Mouse (Mus musculus): Measurements from ENCODE around the gene Gm17535. TPM values are rescaled to one million over a fixed set of nuclear protein-coding genes. Genes with fewer than 3 reads are reported as not detected.
"Not testable (repeated sequence)": the region's sequence is repeated elsewhere in the genome, so short reads cannot be mapped to it uniquely, and the experiment has no call there.

Gm17535 gene
- polyA plus RNA-seq, 2 experiments, result not detected

- H3K27me3 ChIP-seq (ENCODE audit: control insufficient read depth, insufficient read depth, low read length); ATAC-seq (ENCODE audit: low FRiP score, low read depth); H3K36me3 ChIP-seq (ENCODE audit: control insufficient read depth, insufficient read depth, low read length); H3K9ac ChIP-seq (ENCODE audit: low read depth, low read length, severe bottlenecking); H3K9me3 ChIP-seq (ENCODE audit: control insufficient read depth, low read length); H3K4me2 ChIP-seq (replicated peaks; ENCODE audit: low read depth, low read length, severe bottlenecking); H3K27ac ChIP-seq (replicated peaks; ENCODE audit: low read depth, low read length); DNase-seq (ENCODE audit: low spot score); H3K4me1 ChIP-seq (ENCODE audit: control insufficient read depth, insufficient read depth, low read length); H3K4me3 ChIP-seq (replicated peaks; ENCODE audit: low read length): not testable (repeated sequence)
- no CpG with 5 or more reads among the region's 5 CpGs for WGBS
Measured at GRCm38 (mm10) chr9:3009331-3009730, 25.1 kb upstream of the Gm17535 start.

- not testable (repeated sequence) for DNase-seq (ENCODE audit: low spot score); H3K27me3 ChIP-seq (ENCODE audit: control insufficient read depth, insufficient read depth, low read length); H3K9ac ChIP-seq (ENCODE audit: low read depth, low read length, severe bottlenecking); H3K27ac ChIP-seq (replicated peaks; ENCODE audit: low read depth, low read length); ATAC-seq (ENCODE audit: low FRiP score, low read depth); H3K9me3 ChIP-seq (ENCODE audit: control insufficient read depth, low read length); H3K36me3 ChIP-seq (ENCODE audit: control insufficient read depth, insufficient read depth, low read length); H3K4me1 ChIP-seq (ENCODE audit: control insufficient read depth, insufficient read depth, low read length); H3K4me3 ChIP-seq (replicated peaks; ENCODE audit: low read length); H3K4me2 ChIP-seq (replicated peaks; ENCODE audit: low read depth, low read length, severe bottlenecking)
- 77% methylated on average over 2 of the region's 7 CpGs for WGBS
Measured at GRCm38 (mm10) chr9:3012054-3012621, 22.3 kb upstream of the Gm17535 start.

GRCm38 (mm10) chr9:3012733-3013279 is 21.6 kb upstream of the Gm17535 start, which contains the start of gene Gm10721:
Gene Gm10721 (plus strand): TSS chr9:3013140.
- peak; percentile 54; the same call in 1 of the 2 replicates for ATAC-seq (ENCODE audit: low FRiP score, low read depth)
- H3K27ac ChIP-seq (replicated peaks; ENCODE audit: low read depth, low read length); H3K4me2 ChIP-seq (replicated peaks; ENCODE audit: low read depth, low read length, severe bottlenecking); H3K9ac ChIP-seq (ENCODE audit: low read depth, low read length, severe bottlenecking); H3K36me3 ChIP-seq (ENCODE audit: control insufficient read depth, insufficient read depth, low read length); H3K4me1 ChIP-seq (ENCODE audit: control insufficient read depth, insufficient read depth, low read length); H3K27me3 ChIP-seq (ENCODE audit: control insufficient read depth, insufficient read depth, low read length); H3K4me3 ChIP-seq (replicated peaks; ENCODE audit: low read length); H3K9me3 ChIP-seq (ENCODE audit: control insufficient read depth, low read length); DNase-seq (ENCODE audit: low spot score): not testable (repeated sequence)
- WGBS, result no CpG with 5 or more reads among the region's 11 CpGs

GRCm38 (mm10) chr9:3015354-3015753 is 19.0 kb upstream of the Gm17535 start, which contains the start of gene Gm10720:
Gene Gm10720 (plus strand): TSS chr9:3015654.
- H3K4me1 ChIP-seq (ENCODE audit: control insufficient read depth, insufficient read depth, low read length); H3K27me3 ChIP-seq (ENCODE audit: control insufficient read depth, insufficient read depth, low read length); DNase-seq (ENCODE audit: low spot score); H3K9ac ChIP-seq (ENCODE audit: low read depth, low read length, severe bottlenecking); H3K4me3 ChIP-seq (replicated peaks; ENCODE audit: low read length); H3K4me2 ChIP-seq (replicated peaks; ENCODE audit: low read depth, low read length, severe bottlenecking); H3K36me3 ChIP-seq (ENCODE audit: control insufficient read depth, insufficient read depth, low read length); ATAC-seq (ENCODE audit: low FRiP score, low read depth); H3K27ac ChIP-seq (replicated peaks; ENCODE audit: low read depth, low read length); H3K9me3 ChIP-seq (ENCODE audit: control insufficient read depth, low read length): not testable (repeated sequence)
- WGBS, result 60% methylated on average over 4 of the region's 9 CpGs

- not testable (repeated sequence) for H3K4me2 ChIP-seq (replicated peaks; ENCODE audit: low read depth, low read length, severe bottlenecking); H3K36me3 ChIP-seq (ENCODE audit: control insufficient read depth, insufficient read depth, low read length); H3K27me3 ChIP-seq (ENCODE audit: control insufficient read depth, insufficient read depth, low read length); H3K27ac ChIP-seq (replicated peaks; ENCODE audit: low read depth, low read length); DNase-seq (ENCODE audit: low spot score); H3K4me1 ChIP-seq (ENCODE audit: control insufficient read depth, insufficient read depth, low read length); H3K4me3 ChIP-seq (replicated peaks; ENCODE audit: low read length); ATAC-seq (ENCODE audit: low FRiP score, low read depth); H3K9ac ChIP-seq (ENCODE audit: low read depth, low read length, severe bottlenecking); H3K9me3 ChIP-seq (ENCODE audit: control insufficient read depth, low read length)
- WGBS, result 65% methylated on average over 4 of the region's 6 CpGs
Measured at GRCm38 (mm10) chr9:3015896-3016295, 18.5 kb upstream of the Gm17535 start.

GRCm38 (mm10) chr9:3017108-3017507 is 17.3 kb upstream of the Gm17535 start, which contains the start of gene Gm10719:
Gene Gm10719 (plus strand): TSS chr9:3017408.
- H3K4me2 ChIP-seq (replicated peaks; ENCODE audit: low read depth, low read length, severe bottlenecking); ATAC-seq (ENCODE audit: low FRiP score, low read depth); H3K36me3 ChIP-seq (ENCODE audit: control insufficient read depth, insufficient read depth, low read length); H3K9ac ChIP-seq (ENCODE audit: low read depth, low read length, severe bottlenecking); H3K9me3 ChIP-seq (ENCODE audit: control insufficient read depth, low read length); H3K27ac ChIP-seq (replicated peaks; ENCODE audit: low read depth, low read length); H3K4me1 ChIP-seq (ENCODE audit: control insufficient read depth, insufficient read depth, low read length); H3K27me3 ChIP-seq (ENCODE audit: control insufficient read depth, insufficient read depth, low read length); DNase-seq (ENCODE audit: low spot score); H3K4me3 ChIP-seq (replicated peaks; ENCODE audit: low read length): not testable (repeated sequence)
- WGBS, result 71% methylated on average over 1 of the region's 9 CpGs

- H3K27me3 ChIP-seq (ENCODE audit: control insufficient read depth, insufficient read depth, low read length); H3K36me3 ChIP-seq (ENCODE audit: control insufficient read depth, insufficient read depth, low read length); H3K4me3 ChIP-seq (replicated peaks; ENCODE audit: low read length); H3K9me3 ChIP-seq (ENCODE audit: control insufficient read depth, low read length); H3K9ac ChIP-seq (ENCODE audit: low read depth, low read length, severe bottlenecking); H3K27ac ChIP-seq (replicated peaks; ENCODE audit: low read depth, low read length); ATAC-seq (ENCODE audit: low FRiP score, low read depth); DNase-seq (ENCODE audit: low spot score); H3K4me1 ChIP-seq (ENCODE audit: control insufficient read depth, insufficient read depth, low read length); H3K4me2 ChIP-seq (replicated peaks; ENCODE audit: low read depth, low read length, severe bottlenecking): not testable (repeated sequence)
- 59% methylated on average over 9 of the region's 9 CpGs for WGBS
Measured at GRCm38 (mm10) chr9:3018944-3019343, 15.5 kb upstream of the Gm17535 start.

GRCm38 (mm10) chr9:3019835-3020727 is 14.3 kb upstream of the Gm17535 start:
- H3K4me1 ChIP-seq (ENCODE audit: control insufficient read depth, insufficient read depth, low read length); DNase-seq (ENCODE audit: low spot score); H3K27ac ChIP-seq (replicated peaks; ENCODE audit: low read depth, low read length); H3K36me3 ChIP-seq (ENCODE audit: control insufficient read depth, insufficient read depth, low read length); H3K27me3 ChIP-seq (ENCODE audit: control insufficient read depth, insufficient read depth, low read length); H3K4me3 ChIP-seq (replicated peaks; ENCODE audit: low read length); H3K9me3 ChIP-seq (ENCODE audit: control insufficient read depth, low read length); H3K9ac ChIP-seq (ENCODE audit: low read depth, low read length, severe bottlenecking); H3K4me2 ChIP-seq (replicated peaks; ENCODE audit: low read depth, low read length, severe bottlenecking): not testable (repeated sequence)
- WGBS, result 75% methylated on average over 11 of the region's 19 CpGs
- peak; percentile 56; the same call in 1 of the 2 replicates for ATAC-seq (ENCODE audit: low FRiP score, low read depth)

Measured in limb, embryonic 14.5 days (tissue).